8 mouse cellular contexts compared by ENCODE assay signal in the genomic region with DNA sequence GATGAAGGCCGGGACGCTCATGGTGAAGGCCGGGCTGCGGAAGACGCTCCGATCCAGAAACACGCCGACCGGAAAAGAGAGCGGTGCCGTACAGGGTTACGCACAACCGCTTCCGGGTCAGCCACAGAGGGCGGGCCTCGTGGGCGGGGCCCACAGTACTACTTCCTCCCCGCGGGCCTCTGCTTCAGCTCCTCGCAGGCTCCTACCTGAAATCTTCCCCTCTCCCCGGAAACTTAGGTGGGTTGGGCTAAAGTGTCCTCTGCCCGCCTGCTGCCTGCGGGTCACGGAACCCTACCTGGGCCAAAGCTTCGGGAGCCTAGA. TPM values are rescaled to one million over a fixed set of nuclear protein-coding genes. Genes with fewer than 3 reads are reported as not detected.
DNase-seq lines count a peak whose midpoint lies in the region; ATAC-seq lines count a peak whose summit lies in the region.

Gene Eif3m (minus strand): TSS at position 114 of the 321 bp plus-strand sequence.

- under 1% methylated on average over 25 of the region's 25 CpGs for WGBS in lung, embryonic 16.5 days

- H3K27ac ChIP-seq in lung, embryonic 16.5 days (ENCODE audit: low read length), result peak within 1 kb of the TSS; percentile 41

- peak within 1 kb of the TSS; percentile 83 for H3K4me3 ChIP-seq in lung, embryonic 16.5 days (ENCODE audit: low read length)

- no peaks in the 10 kb centered on the region for H3K9me3 ChIP-seq in lung, embryonic 16.5 days (ENCODE audit: control insufficient read depth, low read length)

- peaks cover 9% of the 10 kb centered on the region; the same call in 1 of the 2 replicates for H3K4me1 ChIP-seq in lung, embryonic 16.5 days (replicated peaks; ENCODE audit: control insufficient read depth, insufficient read depth, low read length)

- peak; percentile 88 for DNase-seq in MEL-GATA-1-ER (ENCODE audit: extremely low read depth, low read depth)
- peak; percentile 91 for DNase-seq in cerebellum, adult 8-10 months
- peak; percentile 89 for DNase-seq in forelimb bud, embryonic 11.5 days (ENCODE audit: low read depth, low spot score)
- DNase-seq in layer of hippocampus, adult 9-10 months (ENCODE audit: low spot score), result peak; percentile 82
- peak; percentile 89 for DNase-seq in ovary, postnatal 10 days (ENCODE audit: low spot score)
- peak; percentile 94 to 95 for DNase-seq in thymus, postnatal 10 days (ENCODE audit: low spot score in 2 of 2)

- H3K4me2 ChIP-seq in lung, embryonic 16.5 days (ENCODE audit: low read depth, low read length), result peak within 1 kb of the TSS; percentile 83

- peak within 1 kb of the TSS; percentile 84 for H3K9ac ChIP-seq in lung, embryonic 16.5 days (ENCODE audit: low read length)

- H3K36me3 ChIP-seq in lung, embryonic 16.5 days (ENCODE audit: control insufficient read depth, insufficient read depth, low read length), result peaks cover 11% of the 10 kb centered on the region

- peak; percentile 98 for ATAC-seq in hematopoietic stem cell, adult 5-6 weeks (replicated peaks in 1 of 2; ENCODE audit: insufficient read depth in 1 of 2, low FRiP score in 2 of 2, low TSS enrichment in 1 of 2, low read depth in 1 of 2, poor library complexity in 2 of 2, severe bottlenecking in 2 of 2)
- ATAC-seq in lung, embryonic 16.5 days (ENCODE audit: low read depth), result peak; percentile 100

- H3K27me3 ChIP-seq in lung, embryonic 16.5 days (ENCODE audit: control insufficient read depth, insufficient read depth, low read depth, low read length), result no peaks in the 10 kb centered on the region

RNA-seq across cellular contexts. Expression of gene Eif3m, which starts in this region (rescaled TPM):
- 275 and 300 TPM in 2 replicates for total RNA-seq in hematopoietic stem cell, adult 5-6 weeks (2017)
- polyA plus RNA-seq in lung, embryonic 16.5 days (2015; fragmentation: Nextera tagmentation; extraction: Ambion mirVana), result 243 and 250 TPM in 2 replicates

Comparison
In these comparisons a context has a peak if more than half of its experiments do, and no peak if none do; other contexts are left out.
1. Peak in every context shown above with its lines: DNase-seq, ATAC-seq, H3K4me3 ChIP-seq and H3K27ac ChIP-seq.